ENCODE assay signal across 7 mouse cellular contexts in genomic region chr7:45704730-45705442, GRCm38 (mm10). TPM values are rescaled to one million over a fixed set of nuclear protein-coding genes. Genes with fewer than 3 reads are reported as not detected.
A peak's percentile ranks its signal among the peaks of the same experiment; 100 is the strongest.
DNase-seq lines count a peak whose midpoint lies in the region; ATAC-seq lines count a peak whose summit lies in the region.

Gene Dbp (plus strand): TSS chr7:45705088.

- H3K9ac ChIP-seq in intestine, embryonic 14.5 days (ENCODE audit: low read length): peak within 1 kb of the TSS; percentile 42

- H3K9me3 ChIP-seq in intestine, embryonic 14.5 days (ENCODE audit: control insufficient read depth, low read length): no peaks in the 10 kb centered on the region
- no peaks in the 10 kb centered on the region for H3K9me3 ChIP-seq in midbrain, embryonic 10.5 days (replicated peaks)

- H3K36me3 ChIP-seq in intestine, embryonic 14.5 days (ENCODE audit: control insufficient read depth, insufficient read depth, low read length): peaks cover 6% of the 10 kb centered on the region
- peaks cover 4% of the 10 kb centered on the region for H3K36me3 ChIP-seq in midbrain, embryonic 10.5 days

- H3K4me3 ChIP-seq in intestine, embryonic 14.5 days (ENCODE audit: low read depth, low read length): peak within 1 kb of the TSS; percentile 65
- H3K4me3 ChIP-seq in midbrain, embryonic 10.5 days: peak within 1 kb of the TSS; percentile 73

- peaks cover 7% of the 10 kb centered on the region for H3K27me3 ChIP-seq in intestine, embryonic 14.5 days (replicated peaks; ENCODE audit: control insufficient read depth, insufficient read depth, low read length)
- H3K27me3 ChIP-seq in midbrain, embryonic 10.5 days (ENCODE audit: low read depth, poor library complexity, severe bottlenecking): peaks cover 12% of the 10 kb centered on the region

- ATAC-seq in intestine, embryonic 14.5 days (replicated peaks; ENCODE audit: low FRiP score, low TSS enrichment, low read depth): peak; percentile 86

- intact Hi-C loops in left cerebral cortex, postnatal 25 days (cut with DNase I): loop anchor here (10.0 kb wide), 1 partner anchor 240 kb away; the partner anchor contains the start of gene Bax

- under 1% methylated on average over 36 of the region's 36 CpGs for WGBS in intestine, embryonic 14.5 days
- WGBS in midbrain, embryonic 10.5 days: 0% methylated on average over 36 of the region's 36 CpGs

- peak; percentile 100 for DNase-seq in adrenal gland, adult (ENCODE audit: inconsistent age in 2 of 2, low spot score in 1 of 2)
- DNase-seq in embryo, embryonic 11 days: peak; percentile 99
- peak; percentile 100 for DNase-seq in gastrocnemius, postnatal 25 days
- DNase-seq in intestine, embryonic 14.5 days (ENCODE audit: low spot score): peak; percentile 97
- peak; percentile 100 for DNase-seq in left cerebral cortex, postnatal 25 days (ENCODE audit: low spot score in 2 of 2)
- peak; percentile 99 for DNase-seq in midbrain, embryonic 10.5 days (ENCODE audit: low spot score)
- DNase-seq in right cerebral cortex, postnatal 4 days: peak; percentile 92

- peaks cover 43% of the 10 kb centered on the region for H3K4me1 ChIP-seq in intestine, embryonic 14.5 days (replicated peaks; ENCODE audit: control insufficient read depth, insufficient read depth, low read length)
- peaks cover 86% of the 10 kb centered on the region for H3K4me1 ChIP-seq in midbrain, embryonic 10.5 days

- H3K27ac ChIP-seq in intestine, embryonic 14.5 days (ENCODE audit: low read depth): peak within 1 kb of the TSS; percentile 83
- H3K27ac ChIP-seq in midbrain, embryonic 10.5 days (replicated peaks): peak within 1 kb of the TSS; percentile 87

- H3K4me2 ChIP-seq in intestine, embryonic 14.5 days (ENCODE audit: low read length): peak within 1 kb of the TSS; percentile 96

RNA-seq across cellular contexts. Expression of gene Dbp, which starts in this region (rescaled TPM):
- 100 to 1,000 TPM in 1 of 2 experiments, 10 to 100 TPM in 1; 14.3 to 121 TPM for total RNA-seq in gastrocnemius, postnatal 25 days (2021)
- polyA plus RNA-seq in intestine, embryonic 14.5 days (2014; fragmentation: Nextera tagmentation; extraction: Ambion mirVana): 3.7 and 4.0 TPM in 2 replicates
- 100 to 1,000 TPM in 1 of 2 experiments, 10 to 100 TPM in 1; 66.2 to 147 TPM for total RNA-seq in left cerebral cortex, postnatal 25 days (2021)
- 2.1 and 2.9 TPM in 2 replicates for polyA plus RNA-seq in midbrain, embryonic 10.5 days (2016; fragmentation: Nextera tagmentation; extraction: Ambion mirVana)

Comparison
In these comparisons a context has a peak if more than half of its experiments do, and no peak if none do; other contexts are left out.
1. Peak in every context shown above with its lines: DNase-seq, ATAC-seq, H3K4me3 ChIP-seq and H3K27ac ChIP-seq.